Mouse (Mus musculus) olfactory bulb, adult 2 months (tissue): ENCODE results near the gene Olfr10. TPM values are rescaled to one million over a fixed set of nuclear protein-coding genes. Genes with fewer than 3 reads are reported as not detected.
"Not testable (repeated sequence)": the region's sequence is repeated elsewhere in the genome, so short reads cannot be mapped to it uniquely, and the experiment has no call there.

Experiments
- H3K27ac ChIP-seq: fragments of 200-500 bp; 2 replicates; pipeline ENCODE4 v1.5.1; 2012; ENCODE audit warnings: low read depth, low read length; ENCODE audit not compliant: insufficient read depth
- H3K4me1 ChIP-seq: fragments of 200-500 bp; 2 replicates; pipeline ENCODE4 v1.6.1; 2012; ENCODE audit warnings: low read length; ENCODE audit not compliant: control insufficient read depth, insufficient read depth
- H3K4me3 ChIP-seq: fragments of 200-500 bp; 2 replicates; pipeline ENCODE4 v1.5.1; 2012; ENCODE audit warnings: mild to moderate bottlenecking, low read depth, low read length, moderate library complexity; ENCODE audit not compliant: insufficient read depth
- CTCF ChIP-seq: fragments of 200-500 bp; IDR thresholded peaks from 2 replicates; pipeline ENCODE4 v1.5.1; 2012; ENCODE audit warnings: low read depth, mild to moderate bottlenecking, low read length, moderate library complexity; ENCODE audit not compliant: insufficient read depth
- POLR2A ChIP-seq: fragments of 200-500 bp; IDR thresholded peaks from 2 replicates; pipeline ENCODE4 v1.6.1; 2012; ENCODE audit warnings: mild to moderate bottlenecking, low read depth, low read length, moderate library complexity; ENCODE audit not compliant: insufficient read depth
- WGBS: fragments of 180-500 bp; shearing (Covaris S2); methylation state at CpG from one replicate; pipeline ENCODE4 v1.1.7; 2018; 5-methylcytosine and 5-hydroxymethylcytosine counted together
- polyA plus RNA-seq: library from polyadenylated mRNA; stranded (reverse); fragments of >200 nt; gene quantifications from 2 replicates; pipeline ENCODE4 v1.2.4, GENCODE M21; 2012; ENCODE audit warnings: low replicate concordance; ENCODE audit not compliant: missing spikeins, insufficient read depth, insufficient read length

Gene Olfr10
- polyA plus RNA-seq, 1 experiment = not detected

- 86% methylated on average over 2 of the region's 2 CpGs for WGBS
- no peak overlapping the region for H3K4me3 ChIP-seq
- H3K27ac ChIP-seq = no peak overlapping the region
- H3K4me1 ChIP-seq = no peaks in the 10 kb centered on the region
- no peak for TF ChIP-seq CTCF
- TF ChIP-seq POLR2A = no peak
Measured at GRCm38 (mm10) chr11:49287251-49287650, 17.3 kb upstream of the Olfr10 start.

GRCm38 (mm10) chr11:49292777-49293176 is 11.8 kb upstream of the Olfr10 start:
- Histone ChIP-seq H3K4me3 (no peak overlapping the region), H3K4me1 (no peaks in the 10 kb centered on the region), H3K27ac (no peak overlapping the region)
- WGBS = 37% methylated on average over 3 of the region's 3 CpGs
- no peak for TF ChIP-seq POLR2A
- TF ChIP-seq CTCF = no peak

- H3K27ac ChIP-seq, H3K4me3 ChIP-seq, H3K4me1 ChIP-seq: not testable (repeated sequence)
- 82% methylated on average over 5 of the region's 5 CpGs for WGBS
Measured at GRCm38 (mm10) chr11:49308547-49308946, 4.0 kb downstream of the Olfr10 start.

GRCm38 (mm10) chr11:49322442-49322841 is 17.9 kb downstream of the Olfr10 start, which contains the start of gene Olfr1391:
Gene Olfr1391 (plus strand): TSS chr11:49322742.
- TF ChIP-seq CTCF = no peak
- no peak for TF ChIP-seq POLR2A
- no peak within 1 kb of the TSS for H3K4me3 ChIP-seq
- no peaks in the 10 kb centered on the region for H3K4me1 ChIP-seq
- WGBS = 81% methylated on average over 2 of the region's 2 CpGs
- H3K27ac ChIP-seq = no peak within 1 kb of the TSS

GRCm38 (mm10) chr11:49326726-49327125 is 22.2 kb downstream of the Olfr10 start:
- no peak overlapping the region for H3K27ac ChIP-seq
- 84% methylated on average over 3 of the region's 3 CpGs for WGBS
- TF ChIP-seq CTCF (no peak), POLR2A (no peak)
- H3K4me3 ChIP-seq = no peak overlapping the region
- no peaks in the 10 kb centered on the region for H3K4me1 ChIP-seq

GRCm38 (mm10) chr11:49329686-49330085 is 25.1 kb downstream of the Olfr10 start:
- Histone ChIP-seq H3K4me3 (no peak overlapping the region), H3K4me1 (no peaks in the 10 kb centered on the region), H3K27ac (no peak overlapping the region)
- 62% methylated on average over 1 of the region's 1 CpGs for WGBS
- TF ChIP-seq POLR2A (no peak), CTCF (no peak)

GRCm38 (mm10) chr11:49334888-49335287 is 30.3 kb downstream of the Olfr10 start, which contains the start of gene Olfr1390:
Gene Olfr1390 (plus strand): TSS chr11:49335188.
- TF ChIP-seq CTCF = no peak
- no peak for TF ChIP-seq POLR2A
- 95% methylated on average over 1 of the region's 1 CpGs for WGBS
- Histone ChIP-seq H3K4me3 (no peak within 1 kb of the TSS), H3K4me1 (no peaks in the 10 kb centered on the region), H3K27ac (no peak within 1 kb of the TSS)

GRCm38 (mm10) chr11:49337150-49337832 is 32.8 kb downstream of the Olfr10 start:
- H3K4me1 ChIP-seq = no peaks in the 10 kb centered on the region
- WGBS = 69% methylated on average over 4 of the region's 4 CpGs
- H3K27ac ChIP-seq = no peak overlapping the region
- no peak overlapping the region for H3K4me3 ChIP-seq
- TF ChIP-seq CTCF = no peak
- no peak for TF ChIP-seq POLR2A

Other genes starting within 250 kb of the Olfr10 start
- not detected in 2 replicates for gene Tgtp2, start 240.5 kb upstream of the Olfr10 start, polyA plus RNA-seq
- not detected in 2 replicates for gene Ifi47, start 228.2 kb upstream of the Olfr10 start, polyA plus RNA-seq
- gene Olfr1396, start 189.9 kb upstream of the Olfr10 start, polyA plus RNA-seq = not detected in 2 replicates
- not detected in 2 replicates for gene Olfr1395, start 162.5 kb upstream of the Olfr10 start, polyA plus RNA-seq
- not detected in 2 replicates for gene Olfr1394, start 150.4 kb upstream of the Olfr10 start, polyA plus RNA-seq
- gene Btnl9, start 117.6 kb upstream of the Olfr10 start, polyA plus RNA-seq = not detected in 2 replicates
- gene Zfp62, start 101.4 kb upstream of the Olfr10 start, polyA plus RNA-seq = not detected in 2 replicates
- gene Mgat1, start 60.5 kb upstream of the Olfr10 start, polyA plus RNA-seq = 578 TPM in 1 of 2 replicates, not detected in the other
- not detected in 2 replicates for gene Olfr1393, start 26.4 kb upstream of the Olfr10 start, polyA plus RNA-seq
- gene Olfr1392, start 19.5 kb upstream of the Olfr10 start, polyA plus RNA-seq = not detected in 2 replicates
- gene Olfr1391, start 18.0 kb downstream of the Olfr10 start, polyA plus RNA-seq = not detected in 2 replicates
- gene Olfr1390, start 30.4 kb downstream of the Olfr10 start, polyA plus RNA-seq = not detected in 2 replicates
- gene Olfr1389, start 118.3 kb downstream of the Olfr10 start, polyA plus RNA-seq = not detected in 2 replicates
- not detected in 2 replicates for gene Olfr1388, start 131.9 kb downstream of the Olfr10 start, polyA plus RNA-seq
- not detected in 2 replicates for gene Olfr1387, start 150.6 kb downstream of the Olfr10 start, polyA plus RNA-seq
- gene Olfr1386, start 160.3 kb downstream of the Olfr10 start, polyA plus RNA-seq = not detected in 2 replicates
- not detected in 2 replicates for gene Olfr1385, start 184.3 kb downstream of the Olfr10 start, polyA plus RNA-seq
- not detected in 2 replicates for gene Olfr1384, start 202.0 kb downstream of the Olfr10 start, polyA plus RNA-seq
- not detected in 2 replicates for gene Olfr1383, start 214.9 kb downstream of the Olfr10 start, polyA plus RNA-seq
- gene Olfr1382, start 223.5 kb downstream of the Olfr10 start, polyA plus RNA-seq = not detected in 2 replicates
- not detected in 2 replicates for gene Olfr1381, start 238.7 kb downstream of the Olfr10 start, polyA plus RNA-seq